Mouse (Mus musculus) kidney, postnatal 0 days (tissue): ENCODE data around the gene Sgpl1. TPM values are rescaled to one million over a fixed set of nuclear protein-coding genes. Genes with fewer than 3 reads are reported as not detected.
"Not testable (repeated sequence)": the region's sequence is repeated elsewhere in the genome, so short reads cannot be mapped to it uniquely, and the experiment has no call there.

Experiments used
- ATAC-seq: fragments of 200-750 bp; cut with Nextera tagmentation; replicated peaks from 2 replicates; pipeline ENCODE4 v1.8.0; 2017; ENCODE audit warnings: low read depth, moderate number of reproducible peaks, moderate TSS enrichment, moderate library complexity; ENCODE audit not compliant: low FRiP score
- DNase-seq: peaks from one replicate; pipeline ENCODE4 v3.0.0-alpha.2; 2016; ENCODE audit warnings: low spot score
- H3K27ac ChIP-seq: fragments of 300-500 bp; sonication (generic); 2 replicates; pipeline ENCODE4 v1.5.1; 2014; ENCODE audit warnings: mild to moderate bottlenecking
- H3K27me3 ChIP-seq: fragments of 300-500 bp; sonication (generic); 2 replicates; pipeline ENCODE4 v1.6.1; 2014; ENCODE audit warnings: low read length, mixed read lengths; ENCODE audit not compliant: insufficient read depth
- H3K36me3 ChIP-seq: fragments of 300-500 bp; sonication (generic); 2 replicates; pipeline ENCODE4 v1.6.1; 2014; ENCODE audit warnings: low read length, mixed read lengths; ENCODE audit not compliant: insufficient read depth
- H3K4me1 ChIP-seq: fragments of 300-500 bp; sonication (generic); replicated peaks from 2 replicates; pipeline ENCODE4 v1.6.1; 2014; ENCODE audit warnings: antibody characterized with exemption, low read length, mixed read lengths; ENCODE audit not compliant: insufficient read depth
- H3K4me2 ChIP-seq: fragments of 300-500 bp; sonication (generic); 2 replicates; pipeline ENCODE4 v1.6.1; 2014; ENCODE audit warnings: mild to moderate bottlenecking, low read length, moderate library complexity, mixed read lengths
- H3K4me3 ChIP-seq: fragments of 300-500 bp; sonication (generic); replicated peaks from 2 replicates; pipeline ENCODE4 v1.5.1; 2014; ENCODE audit warnings: low read depth, low read length
- H3K9ac ChIP-seq: fragments of 300-500 bp; sonication (generic); 2 replicates; pipeline ENCODE4 v1.6.1; 2014; ENCODE audit warnings: low read depth, low read length
- H3K9me3 ChIP-seq: fragments of 300-500 bp; sonication (generic); replicated peaks from 2 replicates; pipeline ENCODE4 v1.6.1; 2016; ENCODE audit warnings: low read length, inconsistent platforms, mixed read lengths
- CTCF ChIP-seq: IDR thresholded peaks from 2 replicates; pipeline ENCODE4 v1.5.1; 2016; ENCODE audit warnings: antibody characterized with exemption, low read depth, mild to moderate bottlenecking, moderate library complexity
- WGBS: fragments of 180-500 bp; shearing (Covaris S2); extraction: QIAGEN DNeasy Blood & Tissue Kit; methylation state at CpG from one replicate; pipeline ENCODE4 v1.1.7; 2014; 5-methylcytosine and 5-hydroxymethylcytosine counted together
- polyA plus RNA-seq: library from polyadenylated mRNA; unstranded; fragments of >200 nt; fragmentation: Nextera tagmentation; extraction: Ambion mirVana; gene quantifications from 2 replicates; pipeline ENCODE4 v1.2.1, GENCODE M21; 2015

The Sgpl1 gene
- polyA plus RNA-seq, 1 experiment from 2014 or later = 54.5 TPM

DNA sequence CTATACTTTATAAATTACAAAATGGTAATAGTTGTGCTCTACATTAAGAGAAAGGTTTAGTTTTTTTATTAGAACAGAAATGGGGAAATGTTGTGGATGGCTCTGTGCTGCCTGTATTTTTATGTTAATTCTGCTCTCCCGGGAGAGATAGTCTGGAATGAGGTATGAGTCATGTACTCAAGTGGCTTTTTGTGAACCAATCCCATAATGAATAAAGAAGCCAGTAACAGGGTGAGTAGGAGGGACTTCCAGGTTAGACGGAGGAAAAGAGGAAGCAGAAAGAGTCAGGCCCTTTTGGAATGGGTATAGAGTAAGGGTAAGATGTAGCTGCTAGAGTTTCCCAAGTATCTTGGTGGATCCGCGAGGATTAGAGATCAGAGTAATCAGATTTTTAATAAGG, 13.5 kb downstream of the Sgpl1 start:
- Histone ChIP-seq H3K9ac (no peak overlapping the region), H3K27ac (no peak overlapping the region), H3K4me2 (no peak overlapping the region), H3K27me3 (no peaks in the 10 kb centered on the region), H3K4me3 (no peak overlapping the region), H3K36me3 (0 out of 2 replicates have a peak, but pooled peaks cover 6% of the 10 kb centered on the region), H3K9me3 (no peaks in the 10 kb centered on the region), H3K4me1 (no peaks in the 10 kb centered on the region)
- 77% methylated on average over 4 of the region's 4 CpGs for WGBS
- ATAC-seq = no peak
- no peak for DNase-seq
- TF ChIP-seq CTCF = no peak

- WGBS = 83% methylated on average over 3 of the region's 3 CpGs
- TF ChIP-seq CTCF = no peak
Measured at GRCm38 (mm10) chr10:61130959-61131358, 16.5 kb downstream of the Sgpl1 start.

DNA sequence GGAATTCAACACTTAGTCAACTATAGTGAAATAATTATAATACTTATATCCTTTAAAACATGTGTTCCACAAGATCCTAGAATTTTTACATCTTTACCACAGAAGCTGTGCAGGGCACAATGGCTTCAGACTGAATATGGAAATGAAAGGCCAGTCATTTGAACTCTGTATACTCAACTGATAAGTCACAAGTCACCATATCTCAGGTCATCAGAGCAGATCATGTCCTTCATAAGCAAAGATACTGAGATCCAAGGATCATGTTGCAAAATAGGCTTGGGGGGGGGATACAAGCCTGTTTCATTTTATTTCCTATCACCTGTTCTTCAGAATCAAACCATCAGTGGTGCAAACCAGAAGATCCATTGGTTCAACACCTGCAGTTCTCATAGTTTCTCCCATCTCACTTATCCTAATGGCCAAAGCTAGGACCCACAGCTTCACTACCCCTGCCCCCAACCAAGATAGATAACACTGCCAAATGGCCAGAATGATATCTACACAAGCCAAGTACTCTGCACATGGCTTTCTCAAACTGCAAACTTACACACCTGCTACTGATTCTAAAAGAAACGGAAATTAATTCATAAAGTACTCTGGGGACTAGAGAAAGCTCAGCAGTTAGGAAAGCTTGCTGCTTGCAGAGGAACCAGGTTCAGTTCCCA, 18.7 kb downstream of the Sgpl1 start:
- Histone ChIP-seq H3K4me2 (no peak overlapping the region), H3K27ac (no peak overlapping the region), H3K4me3 (no peak overlapping the region), H3K9ac (no peak overlapping the region), H3K4me1 (no peaks in the 10 kb centered on the region), H3K9me3 (no peaks in the 10 kb centered on the region), H3K36me3 (0 out of 2 replicates have a peak, but pooled peaks cover 6% of the 10 kb centered on the region), H3K27me3 (no peaks in the 10 kb centered on the region)
- TF ChIP-seq CTCF = no peak
- 96% methylated on average over 1 of the region's 1 CpGs for WGBS
- ATAC-seq (no peak), DNase-seq (no peak)

More at GRCm38 (mm10) chr10:61130959-61131358, 16.5 kb downstream of the Sgpl1 start:
- Histone ChIP-seq H3K36me3 (0 out of 2 replicates have a peak, but pooled peaks cover 6% of the 10 kb centered on the region), H3K27ac (no peak overlapping the region), H3K4me2 (no peak overlapping the region), H3K9me3 (no peaks in the 10 kb centered on the region), H3K9ac (no peak overlapping the region), H3K27me3 (no peaks in the 10 kb centered on the region), H3K4me3 (no peak overlapping the region), H3K4me1 (no peaks in the 10 kb centered on the region)
- ATAC-seq = no peak
- no peak for DNase-seq

DNA sequence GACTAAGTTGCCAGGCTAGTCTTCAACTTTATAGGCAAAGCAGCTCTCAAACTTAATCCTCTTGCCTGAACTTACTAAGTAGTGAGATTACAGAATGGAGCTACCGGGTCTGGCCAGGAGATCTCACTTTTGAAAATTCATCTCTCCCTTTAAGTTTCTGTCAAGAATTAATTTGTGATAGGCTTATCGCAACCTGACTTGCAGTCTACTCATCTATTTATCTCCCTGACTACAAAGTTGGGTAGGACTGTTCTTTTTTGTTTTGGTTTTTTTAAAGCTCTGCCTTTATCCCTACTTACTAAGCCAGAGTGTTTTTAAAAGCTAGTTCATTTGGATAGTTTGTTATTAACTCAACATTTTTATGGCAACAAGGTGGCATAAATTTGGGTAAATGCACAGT, 23.0 kb downstream of the Sgpl1 start:
- no peaks in the 10 kb centered on the region for H3K27me3 ChIP-seq
- H3K9ac ChIP-seq = no peak overlapping the region
- H3K27ac ChIP-seq = no peak overlapping the region
- H3K9me3 ChIP-seq = no peaks in the 10 kb centered on the region
- WGBS = 93% methylated on average over 2 of the region's 2 CpGs
- DNase-seq = no peak
- 0 out of 2 replicates have a peak, but pooled peaks cover 3% of the 10 kb centered on the region for H3K36me3 ChIP-seq
- no peaks in the 10 kb centered on the region for H3K4me1 ChIP-seq
- no peak overlapping the region for H3K4me3 ChIP-seq
- no peak overlapping the region for H3K4me2 ChIP-seq
- no peak for TF ChIP-seq CTCF
- no peak for ATAC-seq

GRCm38 (mm10) chr10:61123276-61123913, 24.1 kb downstream of the Sgpl1 start:
- H3K4me1 ChIP-seq = no peaks in the 10 kb centered on the region
- H3K4me3 ChIP-seq = no peak overlapping the region
- no peak overlapping the region for H3K4me2 ChIP-seq
- no peaks in the 10 kb centered on the region for H3K9me3 ChIP-seq
- DNase-seq (no peak), ATAC-seq (no peak)
- H3K9ac ChIP-seq = no peak overlapping the region
- no peak for TF ChIP-seq CTCF
- no peaks in the 10 kb centered on the region for H3K27me3 ChIP-seq
- peaks cover 3% of the 10 kb centered on the region; the same call in 1 of the 2 replicates for H3K36me3 ChIP-seq
- 93% methylated on average over 3 of the region's 3 CpGs for WGBS
- H3K27ac ChIP-seq = no peak overlapping the region

DNA sequence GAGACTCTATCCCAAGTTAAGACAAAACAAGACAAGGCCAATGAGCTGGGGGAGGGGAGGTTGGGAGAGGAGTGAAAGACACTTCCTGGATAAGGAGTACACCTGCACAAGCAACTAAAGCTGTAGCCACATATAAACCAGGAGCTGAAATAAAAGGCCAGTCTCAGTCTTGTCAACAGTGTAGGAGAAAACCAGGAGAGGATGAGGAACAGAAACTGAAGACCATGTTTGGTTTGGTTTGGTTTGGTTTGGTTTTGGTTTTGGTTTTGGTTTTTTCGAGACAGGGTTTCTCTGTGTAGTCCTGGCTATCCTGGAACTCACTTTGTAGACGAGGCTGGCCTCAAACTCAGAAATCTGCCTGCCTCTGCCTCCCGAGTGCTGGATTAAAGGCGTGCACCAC, 25.8 kb downstream of the Sgpl1 start:
- not testable (repeated sequence) for H3K4me2 ChIP-seq, H3K27me3 ChIP-seq, H3K9ac ChIP-seq, H3K4me3 ChIP-seq, H3K36me3 ChIP-seq, H3K4me1 ChIP-seq, H3K27ac ChIP-seq, H3K9me3 ChIP-seq, DNase-seq, ATAC-seq
- 94% methylated on average over 4 of the region's 4 CpGs for WGBS
